Mouse (Mus musculus) gastrocnemius, postnatal 10 days (tissue): ENCODE results near the gene Hmga2. TPM values are rescaled to one million over a fixed set of nuclear protein-coding genes. Genes with fewer than 3 reads are reported as not detected.
"Not testable (repeated sequence)": the region's sequence is repeated elsewhere in the genome, so short reads cannot be mapped to it uniquely, and the experiment has no call there.

ENCODE experiments used
- DNase-seq: peaks from one replicate; pipeline ENCODE4 v3.0.0; 2021; ENCODE audit warnings: mixed read lengths
- total RNA-seq, 2 experiments: library from RNA; stranded (reverse); gene quantifications; 2 replicates each; pipeline ENCODE4 v1.2.3; 2021

Hmga2 gene
- total RNA-seq, 2 experiments from 2014 or later: 0.21 to 0.23 TPM

DNA sequence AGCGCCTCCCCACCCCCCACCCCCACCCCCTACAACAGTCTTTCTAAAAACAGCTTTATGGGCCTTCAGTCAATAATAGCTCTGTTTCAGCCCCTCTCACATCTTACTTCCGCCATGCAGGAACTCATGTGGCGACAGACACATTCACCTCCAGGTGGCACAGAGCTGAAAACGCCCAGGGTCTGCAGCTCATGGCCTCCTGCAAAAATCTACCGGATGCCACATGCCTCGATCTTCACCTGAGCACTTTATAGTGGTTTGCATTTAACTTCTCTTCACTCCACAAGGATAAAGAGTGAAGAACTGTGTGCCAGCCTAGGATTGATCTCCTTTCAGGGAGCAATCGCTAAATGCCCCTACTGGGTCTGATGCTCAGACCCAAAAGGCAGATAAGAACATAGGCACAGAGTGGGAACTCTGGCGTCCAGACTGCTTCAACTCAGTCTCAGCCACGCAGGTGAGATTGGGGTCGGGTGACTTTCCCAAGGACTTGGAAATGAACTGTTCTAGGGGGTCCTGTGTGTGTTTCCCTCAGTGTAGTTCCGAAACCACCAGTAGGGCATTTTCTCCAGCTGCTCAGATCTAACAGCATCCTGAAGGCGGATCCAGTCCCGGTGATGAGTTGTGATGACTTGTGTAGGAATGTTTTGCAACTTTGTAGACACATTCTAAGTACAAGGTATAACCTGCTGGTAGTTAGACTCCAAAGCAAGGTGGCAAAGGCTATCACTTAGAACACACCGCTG, 84.1 kb downstream of the Hmga2 start:
- DNase-seq: no peak

DNA sequence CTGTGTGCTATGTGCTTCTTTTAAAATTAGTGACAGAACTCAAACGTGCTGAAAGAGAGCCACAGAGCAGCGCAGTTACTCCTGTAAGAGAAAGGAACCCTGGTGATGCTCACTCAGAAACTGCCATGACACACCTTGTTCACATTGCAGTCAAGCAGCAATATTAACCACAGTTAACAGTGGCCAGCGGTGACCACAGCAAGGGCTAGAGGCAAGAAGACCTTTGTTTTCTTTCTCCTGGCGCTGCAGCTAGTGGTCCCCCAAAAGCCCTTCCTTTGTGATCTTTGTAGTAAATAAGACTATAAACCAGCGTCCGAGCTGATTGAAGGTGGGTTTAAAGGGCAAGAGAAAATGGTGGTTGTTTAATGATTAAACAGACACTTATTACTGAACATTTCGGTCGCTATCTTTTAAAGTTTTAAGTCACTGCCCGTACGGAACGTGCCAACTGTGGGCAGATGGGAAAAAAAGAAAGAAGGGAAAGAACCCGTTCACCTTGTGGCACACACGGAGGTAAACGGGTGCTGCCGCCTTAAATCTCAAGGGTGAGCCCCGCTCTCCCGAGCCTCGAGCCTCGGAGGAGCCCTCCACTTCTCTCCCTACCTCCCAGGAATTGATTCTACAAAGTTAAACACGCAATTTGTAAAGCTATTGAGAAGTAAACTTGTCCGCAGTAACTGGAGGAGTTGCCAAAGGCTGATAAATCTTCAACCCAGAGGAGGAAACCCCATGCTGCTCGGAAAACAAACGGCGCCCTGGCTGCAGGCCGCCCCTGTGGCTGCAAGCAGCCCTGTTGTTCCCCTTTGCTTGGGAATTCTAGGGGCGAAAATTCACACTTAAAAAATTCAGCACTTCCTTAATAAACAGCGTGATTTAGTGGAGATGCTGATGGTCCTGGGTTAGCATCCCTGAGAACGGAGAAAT, 85.1 kb downstream of the Hmga2 start:
- DNase-seq: no peak

DNA sequence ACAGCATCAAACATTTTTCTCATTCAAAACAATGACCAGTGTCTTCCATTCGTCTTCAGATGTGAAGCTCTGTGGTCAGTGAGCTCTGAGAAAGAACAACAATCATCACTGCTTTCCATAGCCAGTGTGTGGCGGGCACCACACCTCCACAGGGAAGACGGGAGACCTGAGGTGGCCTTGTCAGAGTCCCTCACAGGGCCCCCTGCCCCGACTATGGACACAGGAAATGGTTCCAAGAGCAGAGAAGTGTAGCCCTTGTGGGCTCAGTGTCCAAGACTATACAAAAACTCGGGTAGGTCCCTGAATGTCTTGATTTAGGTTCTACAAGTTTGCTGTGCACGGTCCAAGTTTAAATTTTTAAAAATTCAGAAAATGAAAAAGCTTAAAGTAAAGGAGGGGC, 86.6 kb downstream of the Hmga2 start:
- DNase-seq: no peak

DNA sequence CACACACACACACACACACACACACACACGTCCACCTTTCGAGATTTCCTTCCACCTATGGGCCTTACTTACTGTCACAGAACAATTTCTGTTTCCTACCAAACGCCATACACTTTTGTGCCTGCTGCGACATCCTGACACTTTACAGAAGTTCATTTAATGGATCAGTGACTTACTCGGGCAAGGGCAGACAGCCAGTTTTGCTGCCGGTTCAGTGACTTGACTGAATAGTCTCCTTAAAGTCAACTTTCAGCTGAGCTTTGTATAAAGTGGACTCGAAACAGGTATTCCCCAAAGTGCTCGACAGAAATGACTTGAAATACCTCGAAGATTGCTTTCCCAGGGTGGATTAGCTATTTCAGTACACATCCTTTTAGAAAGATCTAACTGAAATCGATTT, 87.3 kb downstream of the Hmga2 start:
- DNase-seq: no peak

DNA sequence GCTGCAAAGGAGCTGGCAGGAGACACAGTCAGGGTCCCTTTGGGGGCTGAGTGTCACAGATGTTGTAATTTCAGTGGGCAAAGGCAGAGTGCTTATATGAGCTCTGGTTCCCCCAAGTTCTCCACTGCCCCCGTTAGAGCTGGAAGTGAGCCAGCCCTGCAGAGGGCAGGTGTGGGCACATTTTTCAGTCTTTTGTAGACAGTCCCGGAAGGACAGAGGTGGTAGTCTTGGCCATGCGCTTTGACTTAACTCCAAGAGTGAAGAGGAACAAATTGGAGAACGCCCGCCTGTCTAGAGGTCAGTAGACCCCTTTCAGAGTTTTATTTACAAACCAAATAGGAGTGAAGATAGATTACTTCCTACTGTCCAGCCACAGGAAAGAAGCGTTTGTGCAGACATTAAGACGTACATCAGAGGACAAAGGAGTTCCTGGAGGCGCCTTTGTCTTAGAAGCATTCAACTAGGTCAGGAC, 87.8 kb downstream of the Hmga2 start:
- DNase-seq: no peak

DNA sequence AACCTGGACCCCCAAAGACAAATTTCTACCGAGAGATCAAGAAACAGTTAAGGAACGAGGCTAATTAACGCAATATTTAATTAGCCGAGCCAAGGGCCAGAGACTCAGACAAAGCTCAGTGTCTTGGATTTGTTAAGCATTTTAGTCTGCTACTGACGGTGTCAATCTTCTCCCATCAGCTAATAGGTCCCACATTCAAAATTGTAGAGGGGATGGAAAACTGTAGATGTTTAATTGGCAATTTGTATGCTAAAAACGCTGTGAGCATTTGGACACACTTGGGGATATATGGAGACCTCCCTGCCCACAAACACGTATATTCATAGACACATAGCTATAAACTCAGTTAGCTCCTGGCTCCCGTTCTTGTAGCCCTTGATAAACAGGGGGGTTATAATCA, 89.2 kb downstream of the Hmga2 start:
- DNase-seq: no peak

DNA sequence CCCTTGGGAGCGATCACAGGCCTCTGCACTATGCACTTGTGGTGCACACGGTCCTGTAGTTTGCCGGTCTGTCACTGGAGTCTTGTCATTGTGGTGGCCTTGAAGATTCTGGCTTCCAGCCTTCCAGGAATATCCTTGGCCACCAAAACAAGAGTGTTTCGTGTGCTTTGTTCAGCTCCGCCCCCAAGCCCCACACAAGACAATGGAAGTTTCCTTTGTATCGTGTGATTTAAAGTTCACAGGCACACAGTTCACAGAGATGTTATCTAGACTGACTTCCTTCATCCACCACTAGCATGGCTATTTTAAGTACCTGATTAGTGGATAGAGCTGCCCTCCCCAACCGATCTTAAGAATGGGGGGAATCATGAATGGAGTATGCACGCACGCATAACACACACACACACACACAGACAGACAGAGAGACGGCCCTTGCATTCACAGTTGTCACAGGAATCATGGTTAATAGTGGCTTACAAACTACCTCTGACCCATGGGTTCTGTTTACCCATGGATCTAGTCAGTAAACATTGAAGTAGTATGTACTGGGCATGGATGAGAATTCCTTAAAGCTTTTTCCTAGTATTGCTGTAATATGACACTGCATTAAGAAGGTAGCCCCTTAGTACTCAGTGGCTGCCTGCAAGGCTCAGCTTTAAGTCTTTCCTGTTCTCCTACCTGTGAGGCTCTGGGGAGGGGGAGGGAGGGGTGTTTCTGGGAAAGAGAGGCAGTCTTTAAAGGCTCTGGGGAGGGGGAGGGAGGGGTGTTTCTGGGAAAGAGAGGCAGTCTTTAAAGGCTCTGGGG, 91.3 kb downstream of the Hmga2 start:
- no peak for DNase-seq

DNA sequence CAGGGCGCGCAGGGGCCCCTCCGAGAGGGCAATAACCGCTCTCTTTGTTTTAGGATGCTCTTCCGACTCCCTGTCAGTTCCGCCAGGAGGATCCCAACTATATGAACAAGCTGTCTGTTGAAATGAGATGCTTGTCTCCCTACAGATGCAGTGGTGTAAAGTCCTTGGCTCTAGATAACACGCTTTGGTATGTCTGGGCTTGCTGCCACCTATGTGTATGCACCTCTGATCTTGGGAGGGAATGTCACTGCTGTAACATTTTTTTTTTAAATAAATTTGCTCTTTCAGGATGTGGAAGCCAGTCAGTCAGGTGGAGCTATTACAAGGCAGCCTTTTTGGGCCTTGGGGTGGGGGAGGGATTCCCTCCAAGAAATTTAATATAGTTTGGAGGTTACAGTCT, 92.2 kb downstream of the Hmga2 start:
- DNase-seq: no peak

DNA sequence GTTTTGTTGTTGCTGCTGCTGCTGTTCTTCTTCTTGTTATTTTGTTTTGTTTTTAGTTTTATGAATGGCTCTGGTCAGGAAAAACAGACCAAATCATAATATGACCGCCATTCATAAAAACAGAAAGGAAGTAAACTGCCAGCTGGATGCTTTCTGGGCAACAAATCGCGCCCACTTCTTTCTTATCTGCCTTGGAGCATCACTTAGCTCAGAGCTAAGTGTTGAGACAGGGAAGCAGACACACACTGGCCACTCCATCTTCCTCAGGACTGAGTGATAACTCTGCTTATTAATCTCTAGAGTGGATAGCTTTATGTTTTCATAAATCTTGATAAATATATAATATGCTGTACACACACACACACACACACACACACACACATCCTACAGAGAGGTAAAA, 98.5 kb downstream of the Hmga2 start:
- DNase-seq: no peak

DNA sequence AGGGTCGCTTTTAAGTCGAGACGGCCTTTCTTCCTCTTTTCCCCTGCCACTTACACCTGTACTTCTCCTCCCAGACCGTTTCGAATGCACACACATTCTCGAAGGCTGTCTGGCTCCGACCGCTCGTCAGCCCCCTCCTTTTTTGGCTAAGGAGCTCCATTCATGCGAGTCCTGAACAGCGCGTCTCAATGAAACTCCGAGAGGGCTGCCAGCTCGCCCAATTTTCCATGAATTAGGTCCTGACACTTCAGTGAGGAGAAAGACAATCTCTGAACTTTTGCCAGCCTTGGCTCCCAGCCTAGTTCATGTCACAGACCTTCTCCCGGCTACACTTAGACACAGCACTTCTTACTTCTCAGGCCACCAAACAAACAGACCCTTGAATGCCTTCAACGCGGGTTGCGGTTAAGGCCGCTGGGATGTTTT, 98.9 kb downstream of the Hmga2 start:
- DNase-seq: peak; percentile 64

DNA sequence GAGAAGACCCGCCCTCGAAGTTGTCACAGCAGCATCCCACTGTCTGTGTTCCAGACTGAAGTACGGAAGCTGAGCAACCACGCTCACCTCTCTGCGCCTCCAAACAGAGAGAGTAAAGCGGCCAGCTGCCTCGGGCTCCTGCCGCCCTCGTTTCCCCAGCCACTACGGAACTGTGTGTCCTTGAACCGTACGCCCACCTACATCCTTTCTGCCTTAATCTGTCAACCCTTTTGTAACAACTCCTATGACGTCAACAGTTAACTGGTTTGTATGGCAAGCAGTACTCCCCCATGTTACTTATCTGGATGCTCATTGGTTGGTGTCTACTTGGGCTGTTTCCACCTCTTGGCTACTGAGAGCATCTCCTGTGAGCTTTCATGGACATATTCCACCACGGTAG, 100.8 kb downstream of the Hmga2 start:
- DNase-seq: no peak

DNA sequence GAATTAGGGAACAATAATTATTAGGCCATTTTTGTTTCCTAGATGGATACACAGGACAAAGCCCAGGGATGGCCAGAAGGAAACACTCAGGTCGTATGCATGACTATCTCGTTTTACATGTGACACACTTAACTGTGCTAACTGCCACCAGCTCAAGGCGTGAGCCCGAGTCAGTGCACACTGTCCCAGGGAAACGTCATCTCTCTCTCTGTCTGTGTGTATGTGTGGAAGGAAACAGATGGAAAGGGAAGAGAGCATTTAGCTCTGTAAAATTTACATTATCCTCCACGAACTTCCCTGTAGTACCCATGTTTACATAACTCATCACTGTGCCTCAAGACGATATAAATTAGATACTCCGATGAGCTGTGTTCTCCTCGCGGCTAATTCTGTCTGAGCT, 105.1 kb downstream of the Hmga2 start:
- no peak for DNase-seq

DNA sequence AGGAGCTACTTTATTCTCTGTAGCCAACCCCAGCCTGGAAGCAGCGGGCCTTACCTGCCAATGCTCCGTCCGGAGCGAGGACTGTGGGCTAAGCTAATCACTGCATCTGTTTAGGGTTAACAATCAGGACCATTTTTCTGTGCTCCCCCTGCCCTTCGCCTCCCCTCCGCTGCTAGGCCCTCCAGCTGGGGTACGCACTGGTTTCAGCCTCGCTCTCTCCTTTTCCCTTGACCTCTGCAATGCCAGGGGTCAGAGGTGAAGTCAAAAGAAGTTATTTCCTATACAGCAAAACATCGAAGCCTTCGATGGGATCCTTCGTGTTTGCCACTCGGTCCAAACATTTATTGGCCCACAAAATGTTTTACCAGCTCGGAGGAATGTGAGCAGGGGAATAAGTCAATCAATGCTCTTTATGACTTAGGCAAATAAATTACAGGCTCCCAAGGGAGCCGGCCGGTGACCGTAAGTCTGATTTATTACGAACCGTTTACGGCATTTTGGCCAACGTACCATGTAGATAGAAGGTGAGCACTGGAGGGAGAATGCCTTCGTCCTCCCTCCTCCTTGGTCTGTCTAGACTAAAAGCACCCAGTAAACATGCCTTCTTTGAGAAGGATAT, 107.0 kb downstream of the Hmga2 start:
- no peak for DNase-seq

DNA sequence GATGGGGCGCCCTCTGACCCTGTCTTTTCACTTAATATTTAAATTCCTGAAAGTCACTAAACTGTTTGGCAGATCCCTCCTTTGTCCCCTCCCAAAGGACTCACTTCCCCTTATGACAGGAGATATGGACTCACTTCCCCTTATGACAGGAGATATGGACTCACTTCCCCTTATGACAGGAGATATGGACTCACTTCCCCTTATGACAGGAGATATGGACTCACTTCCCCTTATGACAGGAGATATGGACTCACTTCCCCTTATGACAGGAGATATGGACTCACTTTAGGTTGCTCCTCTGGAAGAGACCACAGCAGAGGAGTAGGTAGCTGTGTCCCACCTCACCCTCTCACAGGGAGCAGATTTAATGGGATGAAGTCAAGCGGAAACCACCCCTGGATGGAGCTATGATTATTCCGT, 110.1 kb downstream of the Hmga2 start:
- not testable (repeated sequence) for DNase-seq

DNA sequence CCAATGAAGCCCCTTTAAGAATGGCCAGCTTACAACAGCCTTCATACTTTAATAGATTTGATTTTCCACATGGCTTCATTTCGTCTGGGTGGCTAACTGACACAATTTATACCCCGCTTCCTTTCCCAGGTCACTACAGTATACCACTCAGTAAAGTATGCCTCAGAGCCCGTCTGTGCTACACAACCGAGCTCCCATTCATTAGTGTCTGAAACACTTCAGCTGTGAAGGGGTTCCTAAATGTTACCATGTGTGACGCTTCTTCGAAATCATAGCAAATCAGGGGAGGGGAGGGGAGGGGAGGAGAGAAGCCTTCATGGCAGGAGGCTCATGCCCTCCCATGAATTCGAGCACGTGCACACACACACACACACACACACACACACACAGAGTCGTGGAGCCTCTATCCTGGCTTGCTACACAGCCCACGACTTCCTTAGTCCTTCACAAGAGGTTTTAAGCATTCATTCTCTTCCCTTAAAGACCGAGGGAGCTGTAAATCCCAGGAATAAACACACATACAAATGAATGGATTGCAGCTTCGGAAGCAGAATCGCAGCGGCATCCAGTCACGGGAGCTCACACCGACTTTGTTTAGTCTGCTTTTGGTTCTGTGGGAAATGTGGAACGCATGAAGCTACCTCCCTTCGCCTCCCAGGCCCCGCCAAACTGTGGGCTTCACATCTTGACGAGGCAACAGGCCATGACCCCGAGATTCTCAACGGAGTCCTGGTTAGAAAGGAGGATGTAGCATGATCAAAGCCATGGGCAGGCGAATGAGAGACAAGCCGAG, 110.7 kb downstream of the Hmga2 start:
- DNase-seq: no peak

DNA sequence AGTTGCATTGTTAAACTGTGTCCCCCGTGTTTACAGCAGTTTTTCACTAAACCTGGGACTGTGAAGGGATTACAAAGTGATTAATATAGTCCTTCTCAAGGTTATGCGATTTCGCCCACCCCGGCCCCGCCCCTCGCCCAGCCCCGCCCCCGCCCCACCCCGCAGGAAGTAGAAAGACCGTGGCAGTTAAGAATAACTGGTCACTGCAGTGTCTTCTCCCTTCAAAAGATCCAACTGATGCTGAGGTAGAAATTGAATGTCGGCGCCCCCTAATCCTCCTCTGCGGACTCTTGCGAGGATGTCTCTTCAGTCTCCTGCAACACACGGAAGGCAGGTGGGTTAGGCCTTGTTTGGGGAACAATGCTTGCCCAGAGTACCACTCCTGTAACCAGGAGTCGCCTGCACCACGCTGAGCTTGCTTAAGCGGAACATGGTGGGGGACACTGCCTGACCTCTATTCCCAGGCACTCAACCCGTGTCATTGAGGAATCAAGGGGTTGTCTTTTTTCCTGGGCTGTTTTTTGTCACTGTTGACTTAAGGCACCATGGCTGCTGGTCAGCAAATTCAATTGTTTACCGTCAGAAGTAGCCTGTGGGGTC, 112.2 kb downstream of the Hmga2 start:
- no peak for DNase-seq

DNA sequence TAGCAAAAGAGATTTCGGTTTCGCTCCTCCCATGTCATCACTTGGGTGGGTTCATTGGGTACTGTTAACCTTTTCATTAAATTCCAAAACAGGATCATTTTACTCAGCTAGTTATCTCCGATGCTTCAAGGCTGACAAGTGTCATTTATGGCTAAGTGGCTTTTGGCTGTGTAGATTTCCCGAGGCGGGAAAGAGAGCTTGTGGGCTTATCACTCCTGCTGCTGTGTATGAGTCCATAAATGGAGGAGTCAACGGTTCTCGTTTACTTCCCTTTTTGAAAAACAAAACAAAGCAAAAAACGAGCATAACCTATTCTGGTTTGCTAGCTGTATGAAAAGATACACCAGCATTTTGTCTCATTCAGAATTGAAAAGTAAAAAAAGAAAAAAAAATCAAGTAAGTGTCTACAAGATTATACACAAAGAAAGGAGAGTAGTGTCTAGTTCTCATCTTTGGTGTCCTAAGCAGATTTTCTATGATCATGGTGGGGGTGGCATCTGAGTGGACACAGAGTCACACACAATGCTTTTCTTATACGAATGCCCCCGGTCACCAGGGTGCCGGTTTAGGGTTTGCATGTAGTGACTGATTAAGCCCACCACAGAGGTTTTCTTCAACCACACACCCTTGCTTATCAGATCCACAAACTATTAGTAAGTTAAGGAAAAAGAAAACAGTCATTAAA, 112.8 kb downstream of the Hmga2 start:
- DNase-seq: not testable (repeated sequence)

DNA sequence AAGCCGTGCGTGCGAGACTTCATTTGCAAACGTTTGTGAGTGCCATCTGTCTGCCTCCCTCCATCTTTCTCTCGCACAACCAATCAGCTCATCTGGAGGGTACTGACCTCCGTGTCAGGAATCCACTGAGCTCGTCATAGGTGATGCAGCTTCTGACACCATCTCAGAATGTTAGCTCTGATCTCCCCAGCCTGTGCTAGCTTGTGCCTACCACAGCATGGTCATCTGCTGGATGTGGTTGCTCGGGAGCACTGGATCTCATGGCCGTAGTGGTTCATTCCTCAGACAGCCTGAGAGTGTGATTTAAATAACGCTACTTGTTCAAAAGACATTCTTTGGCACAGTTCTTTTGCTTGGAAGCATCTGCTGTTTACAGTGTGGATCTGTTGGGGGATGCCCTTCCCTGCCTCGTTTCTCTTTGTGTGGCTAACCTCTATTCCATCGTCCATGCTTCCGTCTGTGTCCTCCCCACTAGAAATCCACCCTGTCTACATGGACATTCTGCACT, 121.7 kb downstream of the Hmga2 start:
- no peak for DNase-seq

DNA sequence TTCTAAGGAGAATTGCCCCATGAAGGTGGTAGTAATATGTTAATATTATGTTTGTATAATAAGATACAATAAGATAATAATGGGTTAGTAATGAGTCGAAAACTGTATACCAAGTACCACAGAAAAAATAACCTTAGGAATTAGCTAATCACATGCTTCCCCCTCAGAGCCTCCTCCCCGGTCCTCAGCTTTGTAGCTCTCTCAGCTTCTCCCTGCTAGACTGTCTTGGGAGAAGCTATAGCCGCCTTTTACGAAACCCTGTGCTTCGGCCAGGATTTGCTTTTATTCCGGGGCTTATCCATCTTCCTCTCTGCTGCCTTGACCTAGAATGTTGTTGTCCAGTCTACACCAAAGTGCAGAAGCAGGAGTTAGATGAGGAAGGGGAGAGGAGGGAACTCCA, 130.9 kb downstream of the Hmga2 start:
- DNase-seq: no peak
